Mouse (Mus musculus) heart, embryonic 13.5 days (tissue): ENCODE measurements around the gene Tmem117. TPM values are rescaled to one million over a fixed set of nuclear protein-coding genes. Genes with fewer than 3 reads are reported as not detected.

Experiments used
- ATAC-seq: fragments of 200-750 bp; cut with Nextera tagmentation; 2 replicates; pipeline ENCODE4 v1.8.0; 2017; ENCODE audit warnings: moderate TSS enrichment; ENCODE audit not compliant: insufficient number of reproducible peaks, low FRiP score, low TSS enrichment; ENCODE audit errors: extremely low read depth
- H3K27ac ChIP-seq: fragments of 300-500 bp; sonication (generic); replicated peaks from 2 replicates; pipeline ENCODE4 v1.5.1; 2015; ENCODE audit warnings: moderate library complexity, mild to moderate bottlenecking, inconsistent platforms
- H3K27me3 ChIP-seq: fragments of 300-500 bp; sonication (generic); replicated peaks from 2 replicates; pipeline ENCODE4 v1.6.1; 2015; ENCODE audit warnings: mild to moderate bottlenecking, inconsistent platforms
- H3K36me3 ChIP-seq: fragments of 300-500 bp; sonication (generic); 2 replicates; pipeline ENCODE4 v1.6.1; 2015; ENCODE audit warnings: mild to moderate bottlenecking, inconsistent platforms
- H3K4me1 ChIP-seq: fragments of 300-500 bp; sonication (generic); 2 replicates; pipeline ENCODE4 v1.6.1; 2015; ENCODE audit warnings: inconsistent platforms
- H3K4me2 ChIP-seq: fragments of 300-500 bp; sonication (generic); 2 replicates; pipeline ENCODE4 v1.6.1; 2015; ENCODE audit warnings: inconsistent platforms, mild to moderate bottlenecking, moderate library complexity
- H3K4me3 ChIP-seq: fragments of 300-500 bp; sonication (generic); 2 replicates; pipeline ENCODE4 v1.5.1; 2015; ENCODE audit warnings: moderate library complexity, mild to moderate bottlenecking, inconsistent platforms
- H3K9ac ChIP-seq: fragments of 300-500 bp; sonication (generic); 2 replicates; pipeline ENCODE4 v1.6.1; 2015; ENCODE audit warnings: inconsistent platforms, mild to moderate bottlenecking, moderate library complexity
- H3K9me3 ChIP-seq: fragments of 300-500 bp; sonication (generic); 2 replicates; pipeline ENCODE4 v1.6.1; 2016; ENCODE audit warnings: inconsistent platforms
- WGBS: fragments of 180-500 bp; shearing (Covaris S2); methylation state at CpG from one replicate; pipeline ENCODE4 v1.1.7; 2015; ENCODE audit warnings: mixed read lengths; 5-methylcytosine and 5-hydroxymethylcytosine counted together
- polyA plus RNA-seq: library from polyadenylated mRNA; unstranded; fragments of >200 nt; fragmentation: Nextera tagmentation; extraction: Ambion mirVana; gene quantifications from 2 replicates; pipeline ENCODE4 v1.2.1, GENCODE M21; 2015

Gene Tmem117
- polyA plus RNA-seq, 1 experiment from 2014 or later, result 1.2 TPM

GRCm38 (mm10) chr15:94771691-94772090 is 142.7 kb downstream of the Tmem117 start:
- H3K9ac ChIP-seq, result no peak overlapping the region
- no peak overlapping the region for H3K27ac ChIP-seq
- H3K4me2 ChIP-seq, result no peak overlapping the region
- H3K4me1 ChIP-seq, result no peaks in the 10 kb centered on the region
- H3K36me3 ChIP-seq, result no peaks in the 10 kb centered on the region
- no peaks in the 10 kb centered on the region for H3K27me3 ChIP-seq
- no peak for ATAC-seq
- 87% methylated on average over 19 of the region's 19 CpGs for whole genome bisulfite sequencing
- H3K4me3 ChIP-seq, result no peak overlapping the region
- H3K9me3 ChIP-seq, result no peaks in the 10 kb centered on the region

- H3K9ac ChIP-seq, result no peak overlapping the region
- H3K36me3 ChIP-seq, result no peaks in the 10 kb centered on the region
- no peak overlapping the region for H3K27ac ChIP-seq
- H3K4me3 ChIP-seq, result no peak overlapping the region
- H3K27me3 ChIP-seq, result no peaks in the 10 kb centered on the region
- H3K4me1 ChIP-seq, result no peaks in the 10 kb centered on the region
- H3K9me3 ChIP-seq, result no peaks in the 10 kb centered on the region
- no peak overlapping the region for H3K4me2 ChIP-seq
- WGBS, result 66% methylated on average over 17 of the region's 17 CpGs
- ATAC-seq, result no peak
Observed at GRCm38 (mm10) chr15:94776119-94777069, 147.4 kb downstream of the Tmem117 start.

GRCm38 (mm10) chr15:94781556-94781955 is 152.5 kb downstream of the Tmem117 start:
- no peaks in the 10 kb centered on the region for H3K36me3 ChIP-seq
- 75% methylated on average over 1 of the region's 1 CpGs for WGBS
- no peak overlapping the region for H3K9ac ChIP-seq

GRCm38 (mm10) chr15:94793455-94793854 is 164.4 kb downstream of the Tmem117 start:
- 78% methylated on average over 8 of the region's 8 CpGs for WGBS
- H3K9ac ChIP-seq, result no peak overlapping the region
- ATAC-seq, result no peak
- no peak overlapping the region for H3K4me3 ChIP-seq
- no peak overlapping the region for H3K4me2 ChIP-seq
- H3K4me1 ChIP-seq, result no peaks in the 10 kb centered on the region
- H3K9me3 ChIP-seq, result no peaks in the 10 kb centered on the region
- peaks cover 13% of the 10 kb centered on the region for H3K27me3 ChIP-seq
- no peaks in the 10 kb centered on the region for H3K36me3 ChIP-seq
- no peak overlapping the region for H3K27ac ChIP-seq

More at GRCm38 (mm10) chr15:94781556-94781955, 152.5 kb downstream of the Tmem117 start:
- no peak overlapping the region for H3K4me2 ChIP-seq
- no peak for ATAC-seq
- no peaks in the 10 kb centered on the region for H3K4me1 ChIP-seq
- no peak overlapping the region for H3K4me3 ChIP-seq
- no peaks in the 10 kb centered on the region for H3K27me3 ChIP-seq
- H3K9me3 ChIP-seq, result 0 out of 2 replicates have a peak, but pooled peaks cover 4% of the 10 kb centered on the region
- H3K27ac ChIP-seq, result no peak overlapping the region

GRCm38 (mm10) chr15:94795484-94795883 is 166.5 kb downstream of the Tmem117 start:
- Histone ChIP-seq H3K9ac (no peak overlapping the region), H3K27ac (no peak overlapping the region), H3K4me1 (no peaks in the 10 kb centered on the region), H3K9me3 (no peaks in the 10 kb centered on the region), H3K4me3 (no peak overlapping the region), H3K27me3 (peaks cover 32% of the 10 kb centered on the region), H3K4me2 (no peak overlapping the region), H3K36me3 (no peaks in the 10 kb centered on the region)
- 62% methylated on average over 4 of the region's 4 CpGs for WGBS
- no peak for ATAC-seq

GRCm38 (mm10) chr15:94798236-94798635 is 169.2 kb downstream of the Tmem117 start:
- H3K27me3 ChIP-seq, result peaks cover 58% of the 10 kb centered on the region
- H3K27ac ChIP-seq, result no peak overlapping the region
- H3K9me3 ChIP-seq, result no peaks in the 10 kb centered on the region
- H3K9ac ChIP-seq, result no peak overlapping the region
- ATAC-seq, result no peak
- H3K4me3 ChIP-seq, result no peak overlapping the region
- H3K4me2 ChIP-seq, result no peak overlapping the region
- WGBS, result 28% methylated on average over 3 of the region's 3 CpGs
- H3K36me3 ChIP-seq, result no peaks in the 10 kb centered on the region
- H3K4me1 ChIP-seq, result peaks cover under 1% of the 10 kb centered on the region

GRCm38 (mm10) chr15:94801462-94801861 is 172.4 kb downstream of the Tmem117 start:
- Histone ChIP-seq H3K4me1 (peaks cover 10% of the 10 kb centered on the region), H3K4me2 (no peak overlapping the region), H3K27ac (no peak overlapping the region), H3K9ac (no peak overlapping the region), H3K36me3 (no peaks in the 10 kb centered on the region), H3K4me3 (no peak overlapping the region), H3K27me3 (peaks cover 68% of the 10 kb centered on the region), H3K9me3 (no peaks in the 10 kb centered on the region)
- no peak for ATAC-seq
- 67% methylated on average over 8 of the region's 8 CpGs for WGBS

GRCm38 (mm10) chr15:94802820-94803219 is 173.8 kb downstream of the Tmem117 start:
- Histone ChIP-seq H3K4me2 (no peak overlapping the region), H3K4me3 (no peak overlapping the region), H3K27ac (no peak overlapping the region), H3K9ac (no peak overlapping the region), H3K36me3 (no peaks in the 10 kb centered on the region), H3K9me3 (no peaks in the 10 kb centered on the region), H3K4me1 (peaks cover 10% of the 10 kb centered on the region), H3K27me3 (peaks cover 75% of the 10 kb centered on the region)
- 79% methylated on average over 17 of the region's 17 CpGs for WGBS
- no peak for ATAC-seq

GRCm38 (mm10) chr15:94803624-94804342 is 174.8 kb downstream of the Tmem117 start:
- Histone ChIP-seq H3K4me1 (peaks cover 10% of the 10 kb centered on the region), H3K9me3 (no peaks in the 10 kb centered on the region), H3K27me3 (peaks cover 75% of the 10 kb centered on the region), H3K36me3 (no peaks in the 10 kb centered on the region), H3K27ac (no peak overlapping the region), H3K9ac (no peak overlapping the region), H3K4me3 (no peak overlapping the region), H3K4me2 (0 out of 2 replicates have a peak overlapping the region, but pooled peaks have one; percentile 6)
- ATAC-seq, result no peak
- 25% methylated on average over 17 of the region's 17 CpGs for WGBS

GRCm38 (mm10) chr15:94806005-94806404 is 177.0 kb downstream of the Tmem117 start:
- H3K27me3 ChIP-seq, result peaks cover 60% of the 10 kb centered on the region

GRCm38 (mm10) chr15:94811550-94811949 is 182.5 kb downstream of the Tmem117 start:
- WGBS, result 82% methylated on average over 5 of the region's 5 CpGs
- Histone ChIP-seq H3K27ac (no peak overlapping the region), H3K4me1 (no peaks in the 10 kb centered on the region), H3K4me2 (no peak overlapping the region), H3K9me3 (0 out of 2 replicates have a peak, but pooled peaks cover 5% of the 10 kb centered on the region), H3K36me3 (no peaks in the 10 kb centered on the region), H3K4me3 (no peak overlapping the region), H3K9ac (no peak overlapping the region), H3K27me3 (peaks cover 25% of the 10 kb centered on the region)
- no peak for ATAC-seq

More at GRCm38 (mm10) chr15:94806005-94806404, 177.0 kb downstream of the Tmem117 start:
- ATAC-seq, result no peak
- no peak overlapping the region for H3K4me2 ChIP-seq
- no peaks in the 10 kb centered on the region for H3K9me3 ChIP-seq
- no peak overlapping the region for H3K27ac ChIP-seq
- no peaks in the 10 kb centered on the region for H3K36me3 ChIP-seq
- no peak overlapping the region for H3K4me3 ChIP-seq
- H3K9ac ChIP-seq, result no peak overlapping the region
- WGBS, result 67% methylated on average over 3 of the region's 3 CpGs
- peaks cover 10% of the 10 kb centered on the region for H3K4me1 ChIP-seq
